Mouse (Mus musculus): Measurements from ENCODE around the gene Olfr1025-ps1. TPM values are rescaled to one million over a fixed set of nuclear protein-coding genes. Genes with fewer than 3 reads are reported as not detected.

Gene Olfr1025-ps1
- polyA plus RNA-seq (2012; ENCODE audit: insufficient read depth, insufficient read length, missing spikeins), result not detected in 2 replicates

DNA sequence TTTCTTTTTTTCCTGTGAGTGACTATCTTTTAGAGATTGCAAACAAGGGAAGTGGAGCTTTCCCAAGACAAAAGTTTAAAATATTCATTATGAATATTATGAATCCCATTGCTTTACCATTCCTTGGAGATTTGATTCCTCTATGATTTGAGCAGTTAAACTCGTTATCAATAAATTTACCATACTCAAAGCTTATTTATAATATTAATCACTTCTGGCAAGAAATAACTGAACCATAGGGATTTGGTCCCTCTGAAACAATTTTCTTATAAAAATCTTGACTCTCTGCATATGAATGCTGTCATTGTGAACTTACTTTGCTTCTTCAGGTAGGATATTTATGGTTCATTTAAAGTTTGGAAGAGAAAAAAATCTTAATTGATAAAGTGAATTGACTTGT lies at the start of gene Olfr1025-ps1:
Olfr1025-ps1 (plus strand) TSS at position 301 of the 400 bp plus-strand sequence.
- no peak within 1 kb of the TSS for H3K27ac ChIP-seq (replicated peaks; ENCODE audit: low read depth, low read length)
- no peaks in the 10 kb centered on the region for H3K4me1 ChIP-seq (ENCODE audit: control insufficient read depth, insufficient read depth, insufficient read length, low read length)
- H3K4me3 ChIP-seq (ENCODE audit: insufficient read depth, low read depth, low read length), result no peak within 1 kb of the TSS

- H3K4me3 ChIP-seq (ENCODE audit: insufficient read depth, low read depth, low read length), result no peak within 1 kb of the TSS
- H3K27ac ChIP-seq (replicated peaks; ENCODE audit: low read depth, low read length), result no peak within 1 kb of the TSS
- no peaks in the 10 kb centered on the region for H3K4me1 ChIP-seq (ENCODE audit: control insufficient read depth, insufficient read depth, insufficient read length, low read length)
Measured at GRCm38 (mm10) chr2:85868294-85868693, 46.7 kb upstream of the Olfr1025-ps1 start, which contains the start of gene Olfr1022. Gene Olfr1022, plus strand, starts transcription at chr2:85868594.

DNA sequence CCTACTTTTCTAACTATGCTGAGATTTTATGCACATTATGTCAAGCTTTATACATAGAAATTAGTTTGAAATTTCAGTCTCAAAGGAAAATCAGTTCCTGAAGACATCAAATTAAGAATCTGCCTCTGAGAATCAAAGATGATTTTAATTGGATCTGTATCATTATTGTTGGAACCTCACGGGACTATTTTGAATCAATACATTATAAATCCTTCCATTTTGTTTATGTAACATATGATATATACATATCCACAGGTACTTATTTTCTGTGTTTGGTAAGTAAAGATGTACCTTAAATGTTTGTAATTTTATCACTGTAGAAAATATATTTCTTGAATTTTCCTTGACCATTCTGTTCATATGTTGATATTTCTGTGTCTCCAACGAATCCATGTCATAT lies 29.7 kb upstream of the Olfr1025-ps1 start, which contains the start of gene Olfr1023:
Olfr1023 (plus strand) TSS at position 301 of the 400 bp plus-strand sequence.
- Histone ChIP-seq H3K4me3 (ENCODE audit: insufficient read depth, low read depth, low read length) (no peak within 1 kb of the TSS), H3K27ac (replicated peaks; ENCODE audit: low read depth, low read length) (no peak within 1 kb of the TSS), H3K4me1 (ENCODE audit: control insufficient read depth, insufficient read depth, insufficient read length, low read length) (no peaks in the 10 kb centered on the region)

DNA sequence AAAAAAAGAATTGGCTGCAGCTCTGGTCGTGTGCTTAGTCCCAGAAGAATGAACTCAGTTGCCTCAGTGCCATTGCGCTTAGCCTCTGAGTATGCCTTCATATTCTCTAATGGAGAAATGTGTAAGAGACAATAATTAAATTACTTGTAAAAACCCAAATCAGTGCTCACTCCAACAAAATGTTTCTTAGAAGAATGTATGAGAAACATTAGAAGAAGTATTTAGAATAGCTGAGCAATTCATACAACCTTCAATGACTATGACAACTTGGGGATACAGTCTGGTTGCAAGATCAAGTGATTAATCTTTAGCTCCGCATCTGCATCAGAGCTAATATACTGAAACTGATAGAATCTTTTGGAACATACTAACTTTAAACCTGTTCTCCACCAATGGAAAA lies 10.0 kb upstream of the Olfr1025-ps1 start, which contains the start of gene Olfr1024:
Olfr1024 (minus strand) TSS at position 101 of the 400 bp plus-strand sequence.
- Histone ChIP-seq H3K4me1 (ENCODE audit: control insufficient read depth, insufficient read depth, insufficient read length, low read length) (no peaks in the 10 kb centered on the region), H3K27ac (replicated peaks; ENCODE audit: low read depth, low read length) (no peak within 1 kb of the TSS), H3K4me3 (ENCODE audit: insufficient read depth, low read depth, low read length) (no peak within 1 kb of the TSS)

GRCm38 (mm10) chr2:85913197-85913596 lies 1.8 kb upstream of the Olfr1025-ps1 start:
- Histone ChIP-seq H3K4me1 (ENCODE audit: control insufficient read depth, insufficient read depth, insufficient read length, low read length) (no peaks in the 10 kb centered on the region), H3K27ac (replicated peaks; ENCODE audit: low read depth, low read length) (no peak overlapping the region), H3K4me3 (ENCODE audit: insufficient read depth, low read depth, low read length) (no peak overlapping the region)

- no peaks in the 10 kb centered on the region for H3K4me1 ChIP-seq (ENCODE audit: control insufficient read depth, insufficient read depth, insufficient read length, low read length)
Measured at GRCm38 (mm10) chr2:85921258-85921657, 6.3 kb downstream of the Olfr1025-ps1 start, which contains the start of gene Olfr1026. Gene Olfr1026, plus strand, starts transcription at chr2:85921558.

DNA sequence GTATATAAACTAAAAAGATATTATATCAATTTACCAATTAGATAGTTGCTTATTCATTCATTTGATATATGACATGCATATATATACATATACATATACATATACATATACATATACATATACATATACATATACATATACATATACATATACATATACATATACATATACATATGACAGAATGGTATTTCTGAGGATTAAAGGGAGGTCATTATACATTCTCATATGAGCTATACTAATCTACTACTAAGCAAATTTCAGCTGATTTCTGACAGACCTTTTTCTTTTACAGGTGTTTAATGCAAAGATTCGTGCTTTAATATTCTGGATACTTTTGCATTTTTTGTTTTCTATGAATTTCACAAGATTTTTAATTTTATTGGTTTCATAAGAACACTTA lies 35.1 kb downstream of the Olfr1025-ps1 start, which contains the start of gene Olfr1028:
Olfr1028 (plus strand) TSS at position 301 of the 400 bp plus-strand sequence.
- Histone ChIP-seq H3K4me3 (ENCODE audit: insufficient read depth, low read depth, low read length) (no peak within 1 kb of the TSS), H3K27ac (replicated peaks; ENCODE audit: low read depth, low read length) (no peak within 1 kb of the TSS), H3K4me1 (ENCODE audit: control insufficient read depth, insufficient read depth, insufficient read length, low read length) (no peaks in the 10 kb centered on the region)

More at GRCm38 (mm10) chr2:85921258-85921657, 6.3 kb downstream of the Olfr1025-ps1 start, which contains the start of gene Olfr1026:
- Histone ChIP-seq H3K4me3 (ENCODE audit: insufficient read depth, low read depth, low read length) (no peak within 1 kb of the TSS), H3K27ac (replicated peaks; ENCODE audit: low read depth, low read length) (no peak within 1 kb of the TSS)

Other genes starting within 250 kb of the Olfr1025-ps1 start
- gene Olfr1006, start 236.4 kb upstream of the Olfr1025-ps1 start, polyA plus RNA-seq (2012; ENCODE audit: insufficient read depth, insufficient read length, missing spikeins), result not detected in 2 replicates
- gene Olfr1008, start 225.8 kb upstream of the Olfr1025-ps1 start, polyA plus RNA-seq (2012; ENCODE audit: insufficient read depth, insufficient read length, missing spikeins), result not detected in 2 replicates
- gene Olfr1009, start 199.8 kb upstream of the Olfr1025-ps1 start, polyA plus RNA-seq (2012; ENCODE audit: insufficient read depth, insufficient read length, missing spikeins), result not detected in 2 replicates
- gene Olfr1012, start 152.4 kb upstream of the Olfr1025-ps1 start, polyA plus RNA-seq (2012; ENCODE audit: insufficient read depth, insufficient read length, missing spikeins), result not detected in 2 replicates
- not detected in 2 replicates for gene Olfr1013, start 148.1 kb upstream of the Olfr1025-ps1 start, polyA plus RNA-seq (2012; ENCODE audit: insufficient read depth, insufficient read length, missing spikeins)
- not detected in 2 replicates for gene Olfr1014, start 142.5 kb upstream of the Olfr1025-ps1 start, polyA plus RNA-seq (2012; ENCODE audit: insufficient read depth, insufficient read length, missing spikeins)
- gene Olfr1015, start 133.2 kb upstream of the Olfr1025-ps1 start, polyA plus RNA-seq (2012; ENCODE audit: insufficient read depth, insufficient read length, missing spikeins), result not detected in 2 replicates
- not detected in 2 replicates for gene Olfr1016, start 112.6 kb upstream of the Olfr1025-ps1 start, polyA plus RNA-seq (2012; ENCODE audit: insufficient read depth, insufficient read length, missing spikeins)
- not detected in 2 replicates for gene Olfr1018, start 96.7 kb upstream of the Olfr1025-ps1 start, polyA plus RNA-seq (2012; ENCODE audit: insufficient read depth, insufficient read length, missing spikeins)
- gene Olfr1019, start 69.7 kb upstream of the Olfr1025-ps1 start, polyA plus RNA-seq (2012; ENCODE audit: insufficient read depth, insufficient read length, missing spikeins), result not detected in 2 replicates
- gene Olfr1020, start 68.2 kb upstream of the Olfr1025-ps1 start, polyA plus RNA-seq (2012; ENCODE audit: insufficient read depth, insufficient read length, missing spikeins), result not detected in 2 replicates
- gene Olfr1022, start 46.6 kb upstream of the Olfr1025-ps1 start, polyA plus RNA-seq (2012; ENCODE audit: insufficient read depth, insufficient read length, missing spikeins), result not detected in 2 replicates
- gene Olfr1023, start 29.6 kb upstream of the Olfr1025-ps1 start, polyA plus RNA-seq (2012; ENCODE audit: insufficient read depth, insufficient read length, missing spikeins), result not detected in 2 replicates
- not detected in 2 replicates for gene Olfr1024, start 10.1 kb upstream of the Olfr1025-ps1 start, polyA plus RNA-seq (2012; ENCODE audit: insufficient read depth, insufficient read length, missing spikeins)
- gene Olfr1026, start 6.4 kb downstream of the Olfr1025-ps1 start, polyA plus RNA-seq (2012; ENCODE audit: insufficient read depth, insufficient read length, missing spikeins), result not detected in 2 replicates
- not detected in 2 replicates for gene Olfr1028, start 35.2 kb downstream of the Olfr1025-ps1 start, polyA plus RNA-seq (2012; ENCODE audit: insufficient read depth, insufficient read length, missing spikeins)
- gene Olfr1029, start 58.7 kb downstream of the Olfr1025-ps1 start, polyA plus RNA-seq (2012; ENCODE audit: insufficient read depth, insufficient read length, missing spikeins), result not detected in 2 replicates
- gene Olfr1030, start 64.1 kb downstream of the Olfr1025-ps1 start, polyA plus RNA-seq (2012; ENCODE audit: insufficient read depth, insufficient read length, missing spikeins), result not detected in 2 replicates
- not detected in 2 replicates for gene Olfr1031, start 75.1 kb downstream of the Olfr1025-ps1 start, polyA plus RNA-seq (2012; ENCODE audit: insufficient read depth, insufficient read length, missing spikeins)
- gene Olfr1032, start 90.3 kb downstream of the Olfr1025-ps1 start, polyA plus RNA-seq (2012; ENCODE audit: insufficient read depth, insufficient read length, missing spikeins), result not detected in 2 replicates
- 2.5 TPM in 1 of 2 replicates, not detected in the other for gene Olfr1033, start 105.4 kb downstream of the Olfr1025-ps1 start, polyA plus RNA-seq (2012; ENCODE audit: insufficient read depth, insufficient read length, missing spikeins)
- not detected in 2 replicates for gene Olfr1034, start 130.7 kb downstream of the Olfr1025-ps1 start, polyA plus RNA-seq (2012; ENCODE audit: insufficient read depth, insufficient read length, missing spikeins)
- gene Olfr1036, start 158.8 kb downstream of the Olfr1025-ps1 start, polyA plus RNA-seq (2012; ENCODE audit: insufficient read depth, insufficient read length, missing spikeins), result not detected in 2 replicates
- not detected in 2 replicates for gene Olfr1037, start 172.2 kb downstream of the Olfr1025-ps1 start, polyA plus RNA-seq (2012; ENCODE audit: insufficient read depth, insufficient read length, missing spikeins)
- not detected in 2 replicates for gene Olfr1039, start 220.7 kb downstream of the Olfr1025-ps1 start, polyA plus RNA-seq (2012; ENCODE audit: insufficient read depth, insufficient read length, missing spikeins)
- not detected in 2 replicates for gene Olfr1040, start 231.5 kb downstream of the Olfr1025-ps1 start, polyA plus RNA-seq (2012; ENCODE audit: insufficient read depth, insufficient read length, missing spikeins)
- not detected in 2 replicates for gene Olfr1042, start 246.6 kb downstream of the Olfr1025-ps1 start, polyA plus RNA-seq (2012; ENCODE audit: insufficient read depth, insufficient read length, missing spikeins)

All from brown adipose tissue, adult 24 weeks (tissue).